Mouse (Mus musculus) kidney, embryonic 15.5 days (tissue): ENCODE measurements around the gene Cul3. TPM values are rescaled to one million over a fixed set of nuclear protein-coding genes. Genes with fewer than 3 reads are reported as not detected.

Experiments used
- ATAC-seq: fragments of 200-750 bp; cut with Nextera tagmentation; replicated peaks from 2 replicates; pipeline ENCODE4 v1.8.0; 2017; ENCODE audit warnings: moderate TSS enrichment; ENCODE audit not compliant: low FRiP score
- H3K27ac ChIP-seq: fragments of 300-500 bp; sonication (generic); 2 replicates; pipeline ENCODE4 v1.5.1; 2015; ENCODE audit warnings: mild to moderate bottlenecking, inconsistent platforms
- H3K27me3 ChIP-seq: fragments of 300-500 bp; sonication (generic); 2 replicates; pipeline ENCODE4 v1.6.1; 2015; ENCODE audit warnings: inconsistent platforms
- H3K36me3 ChIP-seq: fragments of 300-500 bp; sonication (generic); 2 replicates; pipeline ENCODE4 v1.6.1; 2015; ENCODE audit warnings: inconsistent platforms
- H3K4me1 ChIP-seq: fragments of 300-500 bp; sonication (generic); 2 replicates; pipeline ENCODE4 v1.6.1; 2015; ENCODE audit warnings: inconsistent platforms
- H3K4me2 ChIP-seq: fragments of 300-500 bp; sonication (generic); 2 replicates; pipeline ENCODE4 v1.6.1; 2015; ENCODE audit warnings: moderate library complexity, mild to moderate bottlenecking, inconsistent platforms
- H3K4me3 ChIP-seq: fragments of 300-500 bp; sonication (generic); replicated peaks from 2 replicates; pipeline ENCODE4 v1.5.1; 2015; ENCODE audit warnings: mild to moderate bottlenecking, inconsistent platforms
- H3K9ac ChIP-seq: fragments of 300-500 bp; sonication (generic); 2 replicates; pipeline ENCODE4 v1.6.1; 2015; ENCODE audit warnings: mild to moderate bottlenecking, inconsistent platforms
- H3K9me3 ChIP-seq: fragments of 300-500 bp; sonication (generic); replicated peaks from 2 replicates; pipeline ENCODE4 v1.6.1; 2016; ENCODE audit warnings: inconsistent platforms
- WGBS: fragments of 180-500 bp; shearing (Covaris S2); methylation state at CpG from one replicate; pipeline ENCODE4 v1.1.7; 2015; ENCODE audit warnings: mixed read lengths; 5-methylcytosine and 5-hydroxymethylcytosine counted together
- polyA plus RNA-seq: library from polyadenylated mRNA; unstranded; fragments of >200 nt; fragmentation: Nextera tagmentation; extraction: Ambion mirVana; gene quantifications from 2 replicates; pipeline ENCODE4 v1.2.1, GENCODE M21; 2015

Cul3 gene
- polyA plus RNA-seq, 1 experiment from 2014 or later, result 28.7 TPM

GRCm38 (mm10) chr1:80360038-80360608, 19.8 kb upstream of the Cul3 start:
- ATAC-seq, result no peak
- Histone ChIP-seq H3K36me3 (no peaks in the 10 kb centered on the region), H3K27ac (no peak overlapping the region), H3K9me3 (no peaks in the 10 kb centered on the region), H3K9ac (no peak overlapping the region), H3K4me3 (no peak overlapping the region), H3K27me3 (no peaks in the 10 kb centered on the region), H3K4me2 (no peak overlapping the region), H3K4me1 (no peaks in the 10 kb centered on the region)
- 42% methylated on average over 4 of the region's 4 CpGs for WGBS

GRCm38 (mm10) chr1:80340061-80340435, 232 bp downstream of the Cul3 start:
- Histone ChIP-seq H3K4me2 (peak overlapping the region; percentile 80), H3K36me3 (no peaks in the 10 kb centered on the region), H3K4me3 (peak overlapping the region; percentile 96), H3K9ac (peak overlapping the region; percentile 99), H3K27me3 (no peaks in the 10 kb centered on the region), H3K9me3 (no peaks in the 10 kb centered on the region), H3K27ac (peak overlapping the region; percentile 98), H3K4me1 (peaks cover 15% of the 10 kb centered on the region; the same call in 1 of the 2 replicates)
- under 1% methylated on average over 54 of the region's 59 CpGs for WGBS
- ATAC-seq, result peak; percentile 44

- peak overlapping the region; percentile 96 for H3K4me3 ChIP-seq
- H3K27me3 ChIP-seq, result no peaks in the 10 kb centered on the region
- H3K4me1 ChIP-seq, result peaks cover 15% of the 10 kb centered on the region; the same call in 1 of the 2 replicates
- H3K9me3 ChIP-seq, result no peaks in the 10 kb centered on the region
- H3K9ac ChIP-seq, result peak overlapping the region; percentile 99
- peak overlapping the region; percentile 98 for H3K27ac ChIP-seq
- no peaks in the 10 kb centered on the region for H3K36me3 ChIP-seq
- ATAC-seq, result no peak; the same call in 1 of the 2 replicates
- under 1% methylated on average over 33 of the region's 33 CpGs for WGBS
- peak overlapping the region; percentile 80 for H3K4me2 ChIP-seq
Observed at GRCm38 (mm10) chr1:80339425-80340021, 757 bp downstream of the Cul3 start.

GRCm38 (mm10) chr1:80338398-80338797, 1.9 kb downstream of the Cul3 start:
- Histone ChIP-seq H3K4me3 (peak overlapping the region; percentile 96), H3K9ac (no peak overlapping the region), H3K36me3 (no peaks in the 10 kb centered on the region), H3K4me1 (peaks cover 18% of the 10 kb centered on the region; the same call in 1 of the 2 replicates), H3K27me3 (no peaks in the 10 kb centered on the region), H3K9me3 (no peaks in the 10 kb centered on the region), H3K27ac (no peak overlapping the region), H3K4me2 (peak overlapping the region; percentile 80)
- 17% methylated on average over 1 of the region's 1 CpGs for WGBS
- ATAC-seq, result no peak

- Histone ChIP-seq H3K4me3 (no peak overlapping the region), H3K9me3 (no peaks in the 10 kb centered on the region), H3K27me3 (no peaks in the 10 kb centered on the region), H3K9ac (no peak overlapping the region), H3K27ac (no peak overlapping the region), H3K4me1 (peaks cover 24% of the 10 kb centered on the region), H3K36me3 (no peaks in the 10 kb centered on the region), H3K4me2 (no peak overlapping the region)
- ATAC-seq, result no peak
- WGBS, result 77% methylated on average over 1 of the region's 1 CpGs
Observed at GRCm38 (mm10) chr1:80335726-80336368, 4.4 kb downstream of the Cul3 start.

GRCm38 (mm10) chr1:80335118-80335517, 5.2 kb downstream of the Cul3 start:
- no peaks in the 10 kb centered on the region for H3K36me3 ChIP-seq
- H3K4me1 ChIP-seq, result peaks cover 28% of the 10 kb centered on the region
- 91% methylated on average over 1 of the region's 1 CpGs for WGBS
- no peak for ATAC-seq
- no peaks in the 10 kb centered on the region for H3K27me3 ChIP-seq
- H3K4me2 ChIP-seq, result no peak overlapping the region
- H3K9ac ChIP-seq, result no peak overlapping the region
- H3K27ac ChIP-seq, result no peak overlapping the region
- H3K9me3 ChIP-seq, result no peaks in the 10 kb centered on the region
- no peak overlapping the region for H3K4me3 ChIP-seq

GRCm38 (mm10) chr1:80330970-80331369, 9.3 kb downstream of the Cul3 start:
- no peak overlapping the region for H3K4me2 ChIP-seq
- H3K9ac ChIP-seq, result no peak overlapping the region
- 74% methylated on average over 2 of the region's 2 CpGs for WGBS
- ATAC-seq, result no peak
- H3K9me3 ChIP-seq, result no peaks in the 10 kb centered on the region
- no peaks in the 10 kb centered on the region for H3K36me3 ChIP-seq
- no peaks in the 10 kb centered on the region for H3K27me3 ChIP-seq
- peaks cover 19% of the 10 kb centered on the region for H3K4me1 ChIP-seq
- H3K4me3 ChIP-seq, result no peak overlapping the region
- no peak overlapping the region for H3K27ac ChIP-seq

GRCm38 (mm10) chr1:80325761-80326160, 14.5 kb downstream of the Cul3 start:
- no peaks in the 10 kb centered on the region for H3K27me3 ChIP-seq
- no peaks in the 10 kb centered on the region for H3K9me3 ChIP-seq
- no peak for ATAC-seq
- no peak overlapping the region for H3K27ac ChIP-seq
- 88% methylated on average over 2 of the region's 2 CpGs for WGBS
- H3K36me3 ChIP-seq, result peaks cover 8% of the 10 kb centered on the region; the same call in 1 of the 2 replicates
- H3K4me3 ChIP-seq, result no peak overlapping the region
- no peak overlapping the region for H3K4me2 ChIP-seq
- no peak overlapping the region for H3K9ac ChIP-seq
- peaks cover 5% of the 10 kb centered on the region; the same call in 1 of the 2 replicates for H3K4me1 ChIP-seq

- peaks cover 8% of the 10 kb centered on the region; the same call in 1 of the 2 replicates for H3K36me3 ChIP-seq
- no peaks in the 10 kb centered on the region for H3K4me1 ChIP-seq
- H3K4me3 ChIP-seq, result no peak overlapping the region
Observed at GRCm38 (mm10) chr1:80324370-80324769, 15.9 kb downstream of the Cul3 start.

GRCm38 (mm10) chr1:80315533-80316045, 24.7 kb downstream of the Cul3 start:
- no peak for ATAC-seq
- Histone ChIP-seq H3K4me3 (no peak overlapping the region), H3K27ac (no peak overlapping the region), H3K9me3 (no peaks in the 10 kb centered on the region), H3K9ac (no peak overlapping the region), H3K36me3 (no peaks in the 10 kb centered on the region), H3K27me3 (no peaks in the 10 kb centered on the region), H3K4me1 (no peaks in the 10 kb centered on the region), H3K4me2 (no peak overlapping the region)
- 87% methylated on average over 3 of the region's 3 CpGs for WGBS

More at GRCm38 (mm10) chr1:80324370-80324769, 15.9 kb downstream of the Cul3 start:
- Histone ChIP-seq H3K9ac (no peak overlapping the region), H3K27me3 (no peaks in the 10 kb centered on the region), H3K27ac (no peak overlapping the region), H3K4me2 (no peak overlapping the region), H3K9me3 (no peaks in the 10 kb centered on the region)
- ATAC-seq, result no peak

- H3K27ac ChIP-seq, result no peak overlapping the region
- H3K4me2 ChIP-seq, result no peak overlapping the region
- ATAC-seq, result no peak
- H3K4me1 ChIP-seq, result no peaks in the 10 kb centered on the region; the same call in 1 of the 2 replicates
- peaks cover 9% of the 10 kb centered on the region; the same call in 1 of the 2 replicates for H3K36me3 ChIP-seq
- H3K9me3 ChIP-seq, result no peaks in the 10 kb centered on the region
- H3K9ac ChIP-seq, result no peak overlapping the region
- 69% methylated on average over 4 of the region's 4 CpGs for WGBS
- H3K4me3 ChIP-seq, result no peak overlapping the region
- no peaks in the 10 kb centered on the region for H3K27me3 ChIP-seq
Observed at GRCm38 (mm10) chr1:80293307-80293706, 47.0 kb downstream of the Cul3 start.

GRCm38 (mm10) chr1:80278731-80279130, 61.5 kb downstream of the Cul3 start:
- Histone ChIP-seq H3K4me3 (no peak overlapping the region), H3K27ac (no peak overlapping the region), H3K9ac (no peak overlapping the region), H3K27me3 (no peaks in the 10 kb centered on the region), H3K4me1 (no peaks in the 10 kb centered on the region), H3K4me2 (no peak overlapping the region), H3K36me3 (peaks cover 63% of the 10 kb centered on the region), H3K9me3 (no peaks in the 10 kb centered on the region)
- no peak for ATAC-seq
- 79% methylated on average over 1 of the region's 1 CpGs for WGBS
